Mouse (Mus musculus) ES-Bruce4 (cell line): ENCODE results near the gene Ints6. TPM values are rescaled to one million over a fixed set of nuclear protein-coding genes. Genes with fewer than 3 reads are reported as not detected.

Experiments used
- H3K27ac ChIP-seq: 2 replicates; pipeline ENCODE4 v1.5.1; 2012; ENCODE audit warnings: low read length, inconsistent platforms; ENCODE audit not compliant: insufficient read depth
- H3K27me3 ChIP-seq: 2 replicates; pipeline ENCODE4 v1.6.1; 2012; ENCODE audit warnings: mild to moderate bottlenecking, low read length, inconsistent platforms; ENCODE audit not compliant: control insufficient read depth, poor library complexity, insufficient read depth, severe bottlenecking
- H3K36me3 ChIP-seq: 2 replicates; pipeline ENCODE4 v1.6.1; 2012; ENCODE audit warnings: inconsistent platforms, mild to moderate bottlenecking, low read length, moderate library complexity; ENCODE audit not compliant: control insufficient read depth, poor library complexity, insufficient read depth, severe bottlenecking
- H3K4me1 ChIP-seq: one replicate; pipeline ENCODE4 v1.8.1; 2011; ENCODE audit warnings: low read length; ENCODE audit not compliant: control insufficient read depth, insufficient read depth
- H3K4me3 ChIP-seq: 2 replicates; pipeline ENCODE4 v1.5.1; 2011; ENCODE audit warnings: low read depth, mild to moderate bottlenecking, low read length
- H3K9ac ChIP-seq: 2 replicates; pipeline ENCODE4 v1.6.1; 2012; ENCODE audit warnings: low read depth, mild to moderate bottlenecking, inconsistent platforms; ENCODE audit not compliant: poor library complexity, severe bottlenecking
- H3K9me3 ChIP-seq: replicated peaks from 2 replicates; pipeline ENCODE4 v1.6.1; 2012; ENCODE audit warnings: mild to moderate bottlenecking, low read length, inconsistent platforms; ENCODE audit not compliant: control insufficient read depth, poor library complexity, insufficient read depth, severe bottlenecking
- CTCF ChIP-seq: IDR thresholded peaks from one replicate; pipeline ENCODE4 v1.8.1; 2011; ENCODE audit warnings: low read depth, low read length
- EP300 ChIP-seq: IDR thresholded peaks from 2 replicates; pipeline ENCODE4 v1.6.1; 2011; ENCODE audit warnings: low read depth, low read length; ENCODE audit not compliant: insufficient read depth
- POLR2A ChIP-seq: IDR thresholded peaks from one replicate; pipeline ENCODE4 v1.8.1; 2011; ENCODE audit warnings: low read length; ENCODE audit not compliant: insufficient read depth
- polyA plus RNA-seq: library from polyadenylated mRNA; stranded (reverse); fragments of >200 nt; gene quantifications from 2 replicates; pipeline ENCODE4 v1.2.4, GENCODE M21; 2011; ENCODE audit warnings: low read depth; ENCODE audit not compliant: missing spikeins, insufficient read depth, insufficient read length

Ints6 gene
- polyA plus RNA-seq, 1 experiment = 46.3 TPM

- TF ChIP-seq POLR2A = no peak
- no peak for TF ChIP-seq EP300
- no peak for TF ChIP-seq CTCF
- H3K9me3 ChIP-seq = no peaks in the 10 kb centered on the region
- H3K27me3 ChIP-seq = no peaks in the 10 kb centered on the region
- no peaks in the 10 kb centered on the region for H3K4me1 ChIP-seq
- no peak overlapping the region for H3K9ac ChIP-seq
- no peak overlapping the region for H3K27ac ChIP-seq
- no peaks in the 10 kb centered on the region for H3K36me3 ChIP-seq
- H3K4me3 ChIP-seq = no peak overlapping the region
Observed at GRCm38 (mm10) chr14:62638345-62638702, 122.6 kb downstream of the Ints6 start.

- no peaks in the 10 kb centered on the region for H3K27me3 ChIP-seq
- H3K9ac ChIP-seq = no peak overlapping the region
- no peaks in the 10 kb centered on the region for H3K9me3 ChIP-seq
- no peak overlapping the region for H3K4me3 ChIP-seq
- no peak overlapping the region for H3K27ac ChIP-seq
- no peaks in the 10 kb centered on the region for H3K36me3 ChIP-seq
- no peaks in the 10 kb centered on the region for H3K4me1 ChIP-seq
- TF ChIP-seq POLR2A = no peak
- no peak for TF ChIP-seq EP300
- no peak for TF ChIP-seq CTCF
Observed at GRCm38 (mm10) chr14:62637436-62638344, 123.3 kb downstream of the Ints6 start.

GRCm38 (mm10) chr14:62627951-62628350 is 133.0 kb downstream of the Ints6 start:
- no peaks in the 10 kb centered on the region for H3K27me3 ChIP-seq
- no peak overlapping the region for H3K9ac ChIP-seq
- no peaks in the 10 kb centered on the region for H3K36me3 ChIP-seq
- TF ChIP-seq CTCF = no peak
- H3K9me3 ChIP-seq = no peaks in the 10 kb centered on the region
- H3K4me3 ChIP-seq = no peak overlapping the region
- H3K27ac ChIP-seq = no peak overlapping the region
- no peaks in the 10 kb centered on the region for H3K4me1 ChIP-seq

Other genes with a start within 250 kb of the Ints6 start
- gene Fam124a, start 205.4 kb downstream of the Ints6 start, polyA plus RNA-seq = 1.4 and 1.5 TPM in 2 replicates
- not detected in 2 replicates for gene Gm4131, start 194.2 kb downstream of the Ints6 start, polyA plus RNA-seq
- not detected in 2 replicates for gene Serpine3, start 97.5 kb downstream of the Ints6 start, polyA plus RNA-seq
- 10.8 and 11.2 TPM in 2 replicates for gene Wdfy2, start 76.5 kb upstream of the Ints6 start, polyA plus RNA-seq
- gene Defb48, start 223.3 kb upstream of the Ints6 start, polyA plus RNA-seq = not detected in 2 replicates
- not detected in 2 replicates for gene Defb47, start 236.9 kb upstream of the Ints6 start, polyA plus RNA-seq